Mouse (Mus musculus): ENCODE measurements around the gene Ephx4.
"Not testable (repeated sequence)": the region's sequence is repeated elsewhere in the genome, so short reads cannot be mapped to it uniquely, and the experiment has no call there.

Ephx4 gene

DNA sequence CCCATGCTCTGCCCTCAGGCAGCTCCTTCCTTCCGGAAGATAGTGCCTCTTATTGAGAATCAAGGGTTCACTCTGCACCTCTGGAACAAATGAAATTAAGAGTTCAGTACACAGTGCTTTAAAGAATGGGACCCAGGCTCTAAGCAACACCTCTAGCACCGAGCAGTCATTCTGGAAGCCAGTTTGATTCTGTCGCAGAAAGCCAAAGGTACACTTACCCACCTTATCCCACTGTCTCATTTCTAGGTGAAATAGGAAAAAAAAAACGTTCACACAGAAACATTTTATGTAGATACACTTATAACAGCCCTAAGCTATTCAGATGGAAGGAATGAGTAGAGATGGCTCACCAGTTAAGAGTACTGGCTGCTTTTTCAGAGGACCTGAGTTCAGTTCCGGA, at the start of gene Ephx4:
Gene Ephx4, plus strand, starts transcription at position 301 of the 400 bp plus-strand sequence.
- no peak for DNase-seq

DNA sequence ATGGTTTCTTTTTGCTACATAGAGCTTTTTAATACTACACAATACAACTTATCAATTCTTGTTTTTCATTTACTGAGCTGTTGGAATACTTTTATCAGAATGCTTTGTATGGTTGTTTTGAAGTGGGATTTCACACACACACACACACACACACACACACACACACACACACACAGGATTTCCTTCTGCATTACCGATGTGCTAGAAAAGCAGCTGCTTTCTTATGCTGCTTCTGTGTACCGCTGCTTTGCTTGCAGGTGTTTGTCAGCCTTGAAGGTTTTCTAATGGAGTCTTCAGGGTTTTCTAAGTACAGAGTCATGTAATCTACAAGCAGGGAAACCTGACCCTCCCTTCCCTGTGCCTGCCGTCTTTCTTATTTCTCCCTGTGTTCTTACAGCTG, 48.6 kb upstream of the Ephx4 start:
- DNase-seq, result no peak

- DNase-seq, result peak in 1 of 2 experiments; percentile 7
These were observed 46.7 kb upstream of the Ephx4 start for GRCm38 (mm10) chr5:107355801-107356200.

DNA sequence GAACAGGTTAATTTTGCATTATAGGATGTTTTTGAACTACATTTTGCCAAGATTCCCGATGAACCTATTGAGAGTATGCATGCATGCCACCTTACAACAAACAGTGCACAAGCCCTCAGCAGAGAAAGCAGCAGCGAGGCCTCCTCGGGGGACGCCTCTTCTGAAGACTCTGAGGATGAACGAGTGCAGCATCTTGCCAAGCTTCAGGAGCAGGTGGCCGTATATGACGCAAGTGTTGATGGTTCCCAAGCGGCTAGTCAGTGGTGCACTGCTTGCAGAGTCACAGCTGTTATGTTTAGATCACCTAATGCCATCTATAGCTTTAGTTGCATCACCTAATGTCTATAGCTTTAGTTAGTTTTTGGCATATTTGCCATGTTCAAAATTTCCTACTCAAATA, 44.8 kb upstream of the Ephx4 start:
- DNase-seq, result no peak

DNA sequence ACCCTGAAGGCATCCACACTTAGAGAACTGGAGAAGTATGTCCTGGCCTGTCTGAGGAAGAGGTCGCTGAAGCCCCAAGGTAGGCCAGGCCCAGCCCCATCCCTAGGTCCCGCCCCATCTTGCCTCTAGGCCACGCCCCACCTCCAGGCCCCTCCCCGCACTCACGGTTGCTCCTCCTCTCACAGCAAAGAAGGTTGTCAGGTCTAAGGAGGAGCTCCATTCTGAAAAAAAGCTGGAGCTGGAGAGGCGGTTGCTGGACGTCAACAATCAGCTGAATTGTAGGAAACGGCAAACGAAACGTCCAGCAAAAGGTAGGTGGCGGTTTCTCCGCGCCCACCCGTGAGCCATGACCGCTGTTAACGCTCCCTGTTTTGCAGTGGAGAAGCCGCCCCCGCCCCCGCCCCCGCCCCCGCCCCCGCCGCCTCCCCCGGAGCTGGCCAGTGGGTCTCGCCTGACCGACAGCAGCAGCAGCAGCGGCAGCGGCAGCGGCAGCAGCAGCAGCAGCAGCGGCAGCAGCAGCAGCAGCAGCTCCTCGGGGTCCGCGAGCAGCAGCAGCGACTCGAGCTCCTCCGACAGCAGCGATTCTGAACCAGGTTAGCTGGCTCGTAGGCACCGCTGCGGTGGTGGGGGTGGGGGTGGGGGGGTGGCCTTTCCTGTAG, 43.0 kb upstream of the Ephx4 start:
- peak; percentile 92 to 94 for DNase-seq

DNA sequence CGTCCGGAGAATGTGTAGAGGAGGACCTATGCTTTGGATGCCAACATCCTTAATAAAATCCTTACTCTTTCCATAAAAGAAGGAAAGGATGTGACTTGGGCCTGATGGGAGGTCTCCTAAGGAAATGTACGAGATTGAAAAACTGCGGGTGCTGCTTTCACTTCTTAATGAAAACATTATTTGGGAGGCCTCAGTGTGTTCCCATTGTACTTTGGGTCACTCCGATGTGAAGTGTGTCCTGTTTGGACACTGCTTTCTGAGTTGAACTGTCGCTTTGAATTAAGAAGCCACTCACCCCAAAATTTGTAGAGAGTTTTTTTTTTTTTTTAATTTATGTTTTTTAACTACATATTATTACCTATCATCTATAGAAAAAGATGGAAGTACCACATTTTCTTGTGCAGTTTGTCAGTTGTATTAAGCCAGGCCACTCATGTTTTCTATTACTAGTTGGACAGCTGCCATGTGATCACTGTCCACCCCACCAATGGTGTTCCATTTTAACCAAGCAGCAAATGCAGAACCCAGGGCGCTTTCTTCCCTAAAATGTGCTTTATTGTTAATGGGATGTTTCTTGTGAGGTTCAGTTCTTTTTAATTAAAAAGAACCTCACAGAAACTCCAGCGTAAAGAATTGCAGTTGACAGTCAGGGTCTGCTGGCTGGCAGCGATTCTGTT, 42.3 kb upstream of the Ephx4 start:
- DNase-seq, result peak; percentile 32 to 68

DNA sequence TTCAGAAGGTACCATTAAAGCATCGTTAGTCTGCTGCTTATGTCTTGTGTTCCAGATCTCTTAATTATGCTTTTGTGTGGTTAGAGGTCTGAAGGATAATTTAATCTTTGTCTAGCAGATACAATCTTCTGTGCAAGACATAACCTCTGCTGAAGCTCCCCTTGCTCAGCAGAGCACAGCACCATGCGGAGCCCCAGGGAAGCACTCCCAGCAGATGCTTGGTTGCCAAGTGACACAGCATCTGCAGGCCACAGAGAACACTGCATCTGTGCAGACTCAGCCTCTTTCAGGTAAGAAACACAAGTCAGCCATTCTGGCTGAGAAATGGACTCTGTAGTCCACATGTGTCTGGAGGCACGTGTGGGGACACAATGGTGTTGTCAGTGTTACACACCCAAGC, 32.5 kb upstream of the Ephx4 start:
- DNase-seq, result no peak

GRCm38 (mm10) chr5:107371335-107371734, 31.2 kb upstream of the Ephx4 start:
- no peak for DNase-seq

DNA sequence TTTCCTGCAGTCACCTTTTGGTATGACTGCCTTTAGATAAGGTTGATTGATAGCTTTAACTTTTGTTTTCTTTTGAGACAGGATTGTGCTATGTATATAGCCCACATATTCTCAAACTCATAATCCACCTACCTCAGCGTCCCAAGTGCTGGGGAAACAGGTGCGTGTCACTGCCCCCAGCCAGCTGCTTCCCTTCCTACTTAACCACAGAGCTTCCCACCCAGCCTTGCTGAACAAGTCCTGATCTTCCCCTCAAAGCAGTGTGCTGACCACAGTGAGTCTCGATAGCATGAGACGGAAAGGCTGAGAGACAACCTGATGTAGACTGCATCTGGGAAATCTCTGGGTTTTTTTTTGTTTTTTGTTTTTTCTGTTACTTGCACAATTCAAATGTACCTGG, 29.3 kb upstream of the Ephx4 start:
- no peak for DNase-seq

GRCm38 (mm10) chr5:107386448-107386847, 16.1 kb upstream of the Ephx4 start:
- not testable (repeated sequence) for DNase-seq

DNA sequence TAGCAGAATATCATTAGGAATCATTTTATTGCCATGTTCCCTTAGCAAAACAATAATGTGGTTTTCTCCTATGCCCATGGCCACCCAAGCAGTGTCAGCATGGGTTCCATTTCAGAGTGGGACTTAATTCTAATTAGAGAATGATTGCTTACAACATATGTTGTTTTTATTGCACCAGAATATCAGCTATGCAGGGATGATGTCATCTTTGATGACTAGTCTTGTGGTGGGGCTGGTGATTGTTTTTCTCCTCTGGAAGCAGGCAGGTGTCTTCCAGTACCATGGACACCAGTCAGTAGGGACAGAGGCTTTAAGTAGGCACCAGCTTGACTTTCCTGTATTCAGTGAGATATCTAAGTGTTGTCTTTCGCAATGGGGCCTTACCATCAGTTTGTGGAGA, 14.7 kb upstream of the Ephx4 start:
- DNase-seq, result no peak

DNA sequence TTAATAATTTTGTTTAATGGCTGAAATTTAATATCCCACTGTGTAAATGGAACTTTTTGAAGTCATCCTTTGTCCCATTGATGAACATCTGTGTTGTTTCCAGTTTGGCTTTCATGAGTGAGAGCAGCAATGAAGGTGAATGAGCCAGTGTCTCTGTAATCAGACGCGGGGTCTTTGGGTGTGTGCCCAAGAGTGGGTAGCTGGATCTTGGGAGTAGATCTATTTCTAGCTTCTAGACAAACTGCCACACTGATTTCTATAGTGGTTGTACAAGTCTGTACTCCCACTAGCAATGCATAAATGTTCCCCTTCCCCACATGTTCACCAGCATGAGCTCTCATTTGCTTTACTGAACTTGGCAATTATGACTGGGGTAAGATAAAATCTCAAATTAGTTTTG, 13.2 kb upstream of the Ephx4 start:
- peak in 1 of 2 experiments; percentile 10 for DNase-seq

- no peak for DNase-seq
These were observed 8.1 kb upstream of the Ephx4 start for GRCm38 (mm10) chr5:107394437-107394836.

DNA sequence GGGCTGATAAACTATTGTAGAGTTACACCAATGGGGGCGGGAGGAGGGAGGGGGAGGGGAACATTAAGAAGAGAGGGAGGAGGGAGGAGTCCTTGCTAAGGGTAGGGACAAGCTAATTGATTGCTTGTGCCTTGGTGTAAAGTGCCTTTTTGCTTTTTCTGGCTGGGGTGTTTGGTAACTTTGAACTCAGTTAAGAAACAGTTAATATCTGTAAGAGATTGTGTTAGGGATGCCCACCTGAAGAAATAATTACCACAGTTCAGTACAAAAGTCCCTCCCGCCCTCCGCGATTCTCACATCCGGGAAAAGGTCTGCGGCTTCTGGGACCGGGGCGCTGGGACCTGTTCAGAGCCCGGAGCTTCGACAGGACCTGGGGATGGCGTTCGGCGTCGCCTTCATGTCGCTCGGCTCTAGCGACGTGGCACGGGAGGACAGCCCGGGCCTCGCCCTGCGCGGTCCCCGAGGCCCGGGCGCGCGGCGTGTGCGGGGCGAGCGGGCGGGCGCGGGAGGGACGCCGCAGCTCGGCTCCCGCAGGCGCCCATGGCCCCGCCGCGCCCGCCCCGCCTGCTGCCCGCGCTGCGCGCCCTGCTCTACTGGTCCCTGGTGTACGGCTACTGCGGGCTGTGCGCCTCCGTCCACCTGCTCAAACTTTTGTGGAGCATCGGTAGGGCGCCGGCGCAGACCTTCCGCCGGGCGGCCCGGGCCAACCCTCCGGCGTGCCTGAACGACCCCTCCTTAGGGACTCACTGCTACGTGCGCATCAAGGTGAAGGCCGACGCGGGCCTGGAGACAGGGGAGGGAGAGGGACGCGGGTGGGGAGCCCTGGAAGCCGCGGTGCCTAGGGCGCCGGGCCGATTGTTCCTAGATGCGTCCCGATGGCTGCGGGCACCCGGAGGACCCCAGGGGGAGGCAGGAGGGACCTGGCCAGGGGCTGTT, 743 bp downstream of the Ephx4 start:
- peak; percentile 56 to 63 for DNase-seq

DNA sequence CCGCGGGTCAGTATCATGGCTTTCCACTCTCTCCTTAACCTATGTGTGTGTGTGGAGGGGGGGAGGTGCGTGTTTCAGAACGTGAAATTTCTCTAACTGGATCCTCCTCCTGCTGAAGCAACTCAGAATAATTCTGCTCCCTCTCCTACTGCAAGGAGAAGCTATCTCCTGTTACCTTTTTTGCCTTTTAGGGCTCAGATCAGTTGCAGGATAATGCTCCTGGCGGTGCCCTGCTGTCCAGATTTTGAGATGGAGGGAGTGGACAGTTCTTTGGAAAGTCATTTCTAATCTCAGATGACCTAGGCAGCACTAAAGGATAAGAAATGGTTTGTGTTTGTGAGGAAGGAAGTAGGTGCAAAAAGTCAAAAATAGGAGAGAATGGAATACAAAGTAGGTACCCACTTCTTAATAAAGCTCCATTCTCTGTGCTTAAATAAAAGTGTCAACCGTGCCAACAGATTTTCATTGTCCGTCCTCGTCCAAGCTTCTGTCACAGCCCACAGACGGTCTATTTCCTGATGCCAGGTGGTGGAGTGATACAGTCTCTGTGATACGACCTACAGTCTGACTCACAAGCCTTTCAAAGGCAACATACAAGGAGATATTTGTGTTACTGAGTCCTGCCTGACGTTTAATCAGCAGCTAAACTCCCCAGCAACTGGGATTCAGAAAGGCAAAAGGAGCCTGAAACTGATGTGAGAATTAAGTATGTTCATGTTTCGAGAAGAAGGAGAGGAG, 1.6 kb downstream of the Ephx4 start:
- DNase-seq, result peak; percentile 61 to 70

DNA sequence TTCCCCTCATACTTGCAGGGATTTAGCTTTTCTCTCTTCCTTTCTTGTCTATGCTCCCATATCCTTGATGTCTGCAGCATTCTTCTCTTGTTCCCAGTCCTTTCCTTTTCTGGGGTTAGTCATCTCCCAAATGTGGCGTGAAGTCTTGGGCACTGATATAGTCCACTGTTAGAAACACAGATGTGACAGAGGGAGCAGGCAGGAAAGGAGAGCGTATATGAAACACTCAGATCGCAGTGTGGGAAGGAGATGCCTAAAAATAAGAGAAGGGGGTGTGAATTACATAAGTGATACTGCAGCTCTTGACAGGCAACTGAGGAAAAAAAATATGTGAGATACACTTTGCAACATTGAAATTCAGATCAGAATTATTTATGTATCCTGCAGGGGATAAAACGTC, 2.8 kb downstream of the Ephx4 start:
- no peak for DNase-seq

DNA sequence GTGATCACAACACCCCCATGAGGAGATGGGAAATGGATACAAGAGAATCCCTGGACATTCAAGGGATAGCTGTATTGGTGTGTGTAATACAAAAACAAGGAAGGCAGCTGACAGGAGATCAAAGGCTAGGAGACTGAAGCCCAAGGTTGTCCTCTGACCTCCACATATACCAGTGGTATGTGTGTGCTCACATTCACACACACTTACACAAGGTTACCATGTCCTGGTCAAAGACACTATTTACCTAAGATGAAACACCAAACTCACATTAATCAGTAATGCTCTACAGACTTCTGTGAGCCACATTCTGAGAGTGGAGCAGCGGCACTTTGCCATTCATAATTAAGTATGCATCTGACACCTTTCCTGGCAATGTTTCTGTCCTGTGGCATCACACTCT, 7.8 kb downstream of the Ephx4 start:
- no peak for DNase-seq

GRCm38 (mm10) chr5:107411326-107411725, 8.8 kb downstream of the Ephx4 start:
- peak; percentile 53 to 62 for DNase-seq

DNA sequence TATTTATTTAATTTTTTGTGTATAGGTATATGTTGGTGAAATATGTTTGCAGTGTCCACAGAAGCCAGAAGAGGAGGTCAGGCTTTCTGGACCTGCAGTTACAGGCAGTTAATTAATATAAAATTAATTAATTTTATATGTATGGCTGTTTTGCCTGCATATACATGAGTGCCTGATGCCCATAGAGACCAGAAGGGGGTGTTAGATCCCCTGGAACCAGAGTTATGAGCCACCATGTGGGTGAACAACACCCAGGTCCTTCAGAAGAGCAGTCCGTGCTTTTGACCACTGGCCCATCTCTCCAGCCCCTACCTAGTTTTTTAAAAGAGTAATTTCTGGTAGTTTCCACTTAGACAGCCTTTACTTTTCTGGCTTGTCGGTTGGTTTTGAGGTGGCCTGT, 9.7 kb downstream of the Ephx4 start:
- no peak for DNase-seq

GRCm38 (mm10) chr5:107415098-107415497, 12.6 kb downstream of the Ephx4 start:
- DNase-seq, result no peak

- no peak for DNase-seq
These were observed 19.1 kb downstream of the Ephx4 start for GRCm38 (mm10) chr5:107421676-107422075.

DNA sequence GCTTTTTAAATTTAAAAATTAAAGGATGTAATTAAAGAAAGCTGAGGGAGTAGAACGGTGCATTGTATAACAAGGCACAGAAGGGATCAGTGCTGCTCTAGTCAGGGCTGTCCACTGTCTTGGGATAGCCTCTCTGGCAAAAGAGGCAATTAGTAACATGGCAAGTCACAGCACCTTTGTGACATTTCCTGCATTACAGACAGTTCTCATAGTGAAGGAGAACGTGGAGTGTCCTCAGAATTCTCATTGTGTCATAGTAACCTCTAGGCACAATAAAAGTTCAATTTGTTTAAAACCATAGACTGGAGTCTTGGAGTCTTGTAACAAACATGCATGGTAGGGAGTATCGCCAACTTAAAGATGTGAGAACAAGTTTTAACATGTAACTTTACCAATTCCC, 28.7 kb downstream of the Ephx4 start, which contains the start of gene Lpcat2b:
Gene Lpcat2b, plus strand, starts transcription at position 301 of the 400 bp plus-strand sequence.
- no peak for DNase-seq

DNA sequence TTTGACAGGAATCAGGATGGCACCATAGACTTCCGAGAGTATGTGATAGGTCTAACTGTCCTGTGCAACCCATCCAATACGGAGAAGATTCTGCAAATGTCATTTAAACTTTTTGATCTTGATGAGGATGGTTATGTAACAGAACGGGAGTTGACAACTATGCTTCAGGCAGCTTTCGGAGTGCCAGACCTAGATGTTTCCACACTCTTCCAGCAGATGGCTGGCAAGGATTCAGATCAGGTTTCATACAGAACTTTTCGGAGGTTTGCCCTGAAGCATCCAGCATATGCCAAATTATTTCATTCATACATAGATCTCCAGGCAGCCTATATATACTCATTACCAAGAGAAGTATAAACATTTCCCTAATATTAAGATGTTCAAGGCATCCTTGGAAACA, 31.5 kb downstream of the Ephx4 start:
- DNase-seq, result no peak
